Mouse (Mus musculus) lung, embryonic 14.5 days (tissue): ENCODE measurements at regions not wholly inside any gene's neighbourhood (a gene's known extent, or its start where the extent isn't known, plus 50 kb on each side); places are given as distances from the start of the nearest gene placed in this dataset.

Experiments used
- ATAC-seq: fragments of 200-750 bp; cut with Nextera tagmentation; 2 replicates; pipeline ENCODE4 v1.8.0; 2017; ENCODE audit warnings: mild to moderate bottlenecking, moderate TSS enrichment, moderate library complexity; ENCODE audit not compliant: insufficient read depth
- DNase-seq: peaks from one replicate; pipeline ENCODE4 v3.0.0-alpha.2; 2015
- H3K27ac ChIP-seq: fragments of 300-500 bp; sonication (generic); 2 replicates; pipeline ENCODE4 v1.5.1; 2014; ENCODE audit warnings: low read depth, mild to moderate bottlenecking, moderate library complexity
- H3K27me3 ChIP-seq: fragments of 300-500 bp; sonication (generic); 2 replicates; pipeline ENCODE4 v1.6.1; 2014; ENCODE audit warnings: low read length, control low read depth; ENCODE audit not compliant: insufficient read depth
- H3K36me3 ChIP-seq: fragments of 300-500 bp; sonication (generic); 2 replicates; pipeline ENCODE4 v1.6.1; 2014; ENCODE audit warnings: control low read depth; ENCODE audit not compliant: insufficient read depth
- H3K4me1 ChIP-seq: fragments of 300-500 bp; sonication (generic); 2 replicates; pipeline ENCODE4 v1.6.1; 2014; ENCODE audit warnings: antibody characterized with exemption, control low read depth; ENCODE audit not compliant: insufficient read depth
- H3K4me2 ChIP-seq: fragments of 300-500 bp; sonication (generic); 2 replicates; pipeline ENCODE4 v1.6.1; 2014; ENCODE audit warnings: mild to moderate bottlenecking
- H3K4me3 ChIP-seq: fragments of 300-500 bp; sonication (generic); 2 replicates; pipeline ENCODE4 v1.5.1; 2014; ENCODE audit warnings: low read depth, low read length
- H3K9ac ChIP-seq: fragments of 300-500 bp; sonication (generic); 2 replicates; pipeline ENCODE4 v1.6.1; 2014
- H3K9me3 ChIP-seq: fragments of 300-500 bp; sonication (generic); 2 replicates; pipeline ENCODE4 v1.6.1; 2016; ENCODE audit warnings: low read depth, low read length, control low read depth
- CTCF ChIP-seq: IDR thresholded peaks from 2 replicates; pipeline ENCODE4 v1.5.1; 2016; ENCODE audit warnings: antibody characterized with exemption, low read depth
- WGBS: fragments of 180-500 bp; shearing (Covaris S2); extraction: QIAGEN DNeasy Blood & Tissue Kit; methylation state at CpG from one replicate; pipeline ENCODE4 v1.1.7; 2014; 5-methylcytosine and 5-hydroxymethylcytosine counted together

DNA sequence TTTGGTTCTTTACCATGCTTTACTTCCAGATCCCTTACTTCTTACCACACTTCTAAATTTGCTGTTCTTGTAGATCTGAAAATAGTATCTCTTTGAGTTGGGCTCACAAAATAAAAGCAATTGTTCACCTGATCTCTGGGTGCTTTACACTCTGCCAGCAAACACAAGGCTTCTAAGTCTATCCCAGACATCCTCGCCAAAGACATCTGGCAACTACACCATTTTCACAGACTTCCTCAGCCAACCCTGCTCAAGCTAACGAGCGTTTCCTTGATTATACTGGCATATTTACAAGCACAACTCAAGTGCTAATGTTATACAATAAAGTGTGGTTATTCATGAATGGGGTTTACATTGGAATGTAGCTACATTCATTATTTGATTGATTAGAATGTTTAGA is 56.8 kb upstream of the Gm6657 start:
- 73% methylated on average over 3 of the region's 3 CpGs for WGBS
- no peak overlapping the region for H3K27ac ChIP-seq
- no peak for TF ChIP-seq CTCF
- no peaks in the 10 kb centered on the region for H3K36me3 ChIP-seq
- no peak for ATAC-seq
- H3K9me3 ChIP-seq: no peaks in the 10 kb centered on the region
- H3K4me3 ChIP-seq: no peak overlapping the region
- H3K4me2 ChIP-seq: no peak overlapping the region
- DNase-seq: no peak
- H3K27me3 ChIP-seq: no peaks in the 10 kb centered on the region
- H3K9ac ChIP-seq: no peak overlapping the region
- H3K4me1 ChIP-seq: 0 out of 2 replicates have a peak, but pooled peaks cover 4% of the 10 kb centered on the region

DNA sequence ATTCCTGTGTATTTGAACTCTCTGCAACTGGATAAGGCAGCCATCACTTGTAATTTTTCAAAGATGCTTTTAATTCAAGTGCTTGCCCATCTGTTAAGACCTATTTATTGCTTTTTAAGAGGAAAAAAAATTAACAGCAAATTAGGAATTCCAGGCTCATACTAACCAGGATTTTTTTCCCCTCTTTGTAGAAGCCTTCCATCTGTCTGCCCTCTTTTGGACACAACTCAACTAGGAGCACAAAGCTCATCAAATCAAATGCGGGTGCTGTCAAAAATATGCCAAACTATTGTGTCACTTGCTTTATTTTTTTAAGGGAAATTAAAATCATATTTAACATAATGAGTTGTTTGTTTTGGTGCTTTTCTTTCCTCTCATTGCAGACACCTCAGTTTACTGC is 55.6 kb upstream of the Gm6657 start:
- ATAC-seq: no peak
- H3K9ac ChIP-seq: no peak overlapping the region
- no peaks in the 10 kb centered on the region for H3K36me3 ChIP-seq
- no peak for TF ChIP-seq CTCF
- 0 out of 2 replicates have a peak, but pooled peaks cover under 1% of the 10 kb centered on the region for H3K4me1 ChIP-seq
- no peaks in the 10 kb centered on the region for H3K9me3 ChIP-seq
- no peak overlapping the region for H3K4me3 ChIP-seq
- H3K4me2 ChIP-seq: no peak overlapping the region
- H3K27me3 ChIP-seq: no peaks in the 10 kb centered on the region
- DNase-seq: no peak
- whole genome bisulfite sequencing: 75% methylated on average over 1 of the region's 1 CpGs
- H3K27ac ChIP-seq: no peak overlapping the region
